Comparison of ENCODE assay signal across 9 mouse cellular contexts in the genomic region with DNA sequence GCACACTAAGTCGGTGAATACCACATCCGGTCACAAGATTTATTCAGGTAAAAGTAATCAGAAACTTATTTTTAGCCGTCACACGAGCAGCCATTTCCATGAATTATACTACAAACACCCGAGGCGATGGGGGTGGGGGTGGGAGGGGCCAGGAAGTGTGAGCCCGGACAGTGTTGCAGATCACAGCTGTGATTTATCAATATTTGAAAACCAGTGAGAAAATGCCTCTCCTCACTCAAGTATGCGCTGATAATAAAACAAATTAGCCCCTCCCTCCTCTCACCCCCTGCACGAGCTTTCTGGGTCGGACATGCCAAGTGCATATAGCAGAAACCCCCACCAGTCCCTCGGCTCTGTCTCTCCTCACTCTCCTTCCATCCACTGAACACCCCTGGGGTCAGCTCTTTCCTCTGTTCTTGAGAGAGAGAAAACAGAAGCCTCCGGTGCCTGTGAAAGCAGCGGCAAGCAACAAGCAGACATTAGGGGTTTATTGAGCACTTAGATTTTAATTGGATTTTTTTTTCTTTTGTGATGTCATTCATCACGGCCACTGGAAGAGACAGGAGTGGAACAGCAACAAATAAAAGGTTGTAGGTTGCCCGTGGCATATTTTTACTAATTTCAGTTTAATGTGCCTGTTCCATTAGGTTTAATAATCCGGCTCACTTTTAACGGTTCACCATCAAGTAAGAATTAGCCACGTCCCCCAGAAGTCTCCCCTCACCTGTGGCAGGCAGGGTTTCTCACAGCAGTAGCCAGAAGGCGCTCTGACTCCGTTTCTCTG.
A peak's percentile ranks its signal among the peaks of the same experiment; 100 is the strongest.
DNase-seq lines count a peak whose midpoint lies in the region; ATAC-seq and TF ChIP-seq lines count a peak whose summit lies in the region.
"Had no signal": no experiment of that assay in that cellular context is flagged by ENCODE, and none has a peak within 500 bp of the region (broad histone marks: within the 10 kb centered on the region; RNA-seq: fewer than 3 reads in every experiment).

No protein-coding gene starts in this region.

- no peaks in the 10 kb centered on the region for H3K9me3 ChIP-seq in heart, embryonic 16.5 days (replicated peaks; ENCODE audit: control insufficient read depth, low read length)
- no peaks in the 10 kb centered on the region for H3K9me3 ChIP-seq in midbrain, embryonic 12.5 days

- H3K9ac ChIP-seq in heart, embryonic 16.5 days (ENCODE audit: low read length) = peak overlapping the region; percentile 61
- no peak overlapping the region for H3K9ac ChIP-seq in midbrain, embryonic 12.5 days (replicated peaks)

- 30% methylated on average over 20 of the region's 20 CpGs for WGBS in heart, embryonic 16.5 days
- WGBS in midbrain, embryonic 12.5 days = 63% methylated on average over 20 of the region's 20 CpGs

- no peak overlapping the region for H3K27ac ChIP-seq in heart, embryonic 16.5 days (ENCODE audit: low read length)
- no peak overlapping the region for H3K27ac ChIP-seq in cortical plate, adult 2 months (ENCODE audit: insufficient read depth, low read length)
- H3K27ac ChIP-seq in midbrain, embryonic 12.5 days (replicated peaks) = no peak overlapping the region

- no peak; the same call in 1 of the 2 replicates for ATAC-seq in heart, embryonic 16.5 days (replicated peaks; ENCODE audit: extremely low read depth, insufficient read depth, low FRiP score)
- ATAC-seq in midbrain, embryonic 12.5 days (ENCODE audit: low FRiP score, low read depth) = peak; percentile 42
- no peak for ATAC-seq in erythroblast, adult 5-6 weeks (replicated peaks; ENCODE audit: low FRiP score, poor library complexity, severe bottlenecking)

- TF ChIP-seq POLR2A in cortical plate, adult 2 months (IDR thresholded peaks at IDR 0.05; ENCODE audit: extremely low read depth, insufficient read depth, low read length) = no peak

- peak overlapping the region; percentile 47 for H3K4me3 ChIP-seq in heart, embryonic 16.5 days (ENCODE audit: low read length)
- H3K4me3 ChIP-seq in cortical plate, adult 2 months (ENCODE audit: insufficient read depth, low read length) = peak overlapping the region; percentile 45
- H3K4me3 ChIP-seq in midbrain, embryonic 12.5 days = no peak overlapping the region

- 0 out of 2 replicates have a peak, but pooled peaks have one; percentile 1 for TF ChIP-seq CTCF in cortical plate, adult 2 months (IDR thresholded peaks at IDR 0.05; ENCODE audit: extremely low read depth, insufficient read depth, low read length)

- H3K4me2 ChIP-seq in heart, embryonic 16.5 days (ENCODE audit: low read depth, low read length) = peak overlapping the region; percentile 69
- peak overlapping the region; percentile 28 for H3K4me2 ChIP-seq in midbrain, embryonic 12.5 days (replicated peaks)

- no peak for DNase-seq in heart, adult 18-20 months
- peak; percentile 65 for DNase-seq in forelimb bud, embryonic 11.5 days (ENCODE audit: low read depth, low spot score)
- DNase-seq in ovary, postnatal 14 days (ENCODE audit: low spot score) = no peak
- no peak for DNase-seq in spleen, postnatal 4 days (ENCODE audit: low spot score in 2 of 2)
- DNase-seq: thymus, postnatal 25 days had no signal

- no peaks in the 10 kb centered on the region for H3K4me1 ChIP-seq in heart, embryonic 16.5 days (ENCODE audit: control insufficient read depth, insufficient read depth, low read length)
- 0 out of 2 replicates have a peak, but pooled peaks cover 2% of the 10 kb centered on the region for H3K4me1 ChIP-seq in cortical plate, adult 2 months (ENCODE audit: control insufficient read depth, insufficient read depth, low read length)
- peaks cover 12% of the 10 kb centered on the region; the same call in 1 of the 2 replicates for H3K4me1 ChIP-seq in midbrain, embryonic 12.5 days

- no peaks in the 10 kb centered on the region for H3K27me3 ChIP-seq in heart, embryonic 16.5 days (ENCODE audit: control insufficient read depth, insufficient read depth, low read length)
- H3K27me3 ChIP-seq in midbrain, embryonic 12.5 days = no peaks in the 10 kb centered on the region

- H3K36me3 ChIP-seq in heart, embryonic 16.5 days (ENCODE audit: control insufficient read depth, insufficient read depth) = no peaks in the 10 kb centered on the region
- no peaks in the 10 kb centered on the region for H3K36me3 ChIP-seq in midbrain, embryonic 12.5 days
